Comparison of ENCODE assay signal across 11 mouse cellular contexts in the genomic region with DNA sequence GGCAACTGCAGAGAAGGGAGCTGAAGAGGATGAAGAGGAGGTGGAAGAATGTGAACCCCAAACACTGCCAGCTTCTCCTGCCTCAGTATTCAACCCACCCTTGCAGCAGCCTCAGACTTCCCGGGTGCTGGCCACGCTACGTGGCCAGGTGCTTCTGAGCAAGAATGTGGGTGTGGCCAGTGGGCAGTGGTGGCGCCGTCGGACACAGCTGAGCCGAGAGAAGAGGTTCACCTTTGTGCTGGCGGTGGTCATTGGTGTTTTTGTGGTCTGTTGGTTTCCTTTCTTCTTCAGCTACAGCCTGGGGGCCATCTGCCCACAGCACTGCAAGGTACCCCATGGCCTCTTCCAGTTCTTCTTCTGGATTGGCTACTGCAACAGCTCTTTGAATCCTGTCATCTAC. TPM values are rescaled to one million over a fixed set of nuclear protein-coding genes. Genes with fewer than 3 reads are reported as not detected.
DNase-seq lines count a peak whose midpoint lies in the region; ATAC-seq and TF ChIP-seq lines count a peak whose summit lies in the region.
"Had no signal": no experiment of that assay in that cellular context is flagged by ENCODE, and none has a peak within 500 bp of the region (broad histone marks: within the 10 kb centered on the region; RNA-seq: fewer than 3 reads in every experiment).

No protein-coding gene starts in this region.

- peak overlapping the region; percentile 45; the same call in 1 of the 2 replicates for H3K27ac ChIP-seq in hindbrain, embryonic 10.5 days
- no peak overlapping the region for H3K27ac ChIP-seq in hindbrain, embryonic 16.5 days (ENCODE audit: low read depth, low read length)
- H3K27ac ChIP-seq in intestine, postnatal 0 days (ENCODE audit: low read depth, low read length), result no peak overlapping the region
- H3K27ac ChIP-seq in neural tube, embryonic 13.5 days (replicated peaks), result no peak overlapping the region

- TF ChIP-seq CTCF in intestine, postnatal 0 days (IDR thresholded peaks at IDR 0.05; ENCODE audit: low read depth), result no peak

- peaks cover 25% of the 10 kb centered on the region for H3K4me1 ChIP-seq in hindbrain, embryonic 10.5 days (replicated peaks)
- peaks cover 16% of the 10 kb centered on the region for H3K4me1 ChIP-seq in hindbrain, embryonic 16.5 days (ENCODE audit: control insufficient read depth, insufficient read depth, low read depth, low read length)
- no peaks in the 10 kb centered on the region for H3K4me1 ChIP-seq in intestine, postnatal 0 days (replicated peaks; ENCODE audit: control insufficient read depth, insufficient read depth, low read length)
- H3K4me1 ChIP-seq in neural tube, embryonic 13.5 days (replicated peaks), result peaks cover 17% of the 10 kb centered on the region

- H3K36me3 ChIP-seq in hindbrain, embryonic 10.5 days, result no peaks in the 10 kb centered on the region
- H3K36me3 ChIP-seq in hindbrain, embryonic 16.5 days (ENCODE audit: control insufficient read depth, insufficient read depth, low read length), result no peaks in the 10 kb centered on the region
- H3K36me3 ChIP-seq in intestine, postnatal 0 days (ENCODE audit: control insufficient read depth, insufficient read depth), result no peaks in the 10 kb centered on the region
- no peaks in the 10 kb centered on the region for H3K36me3 ChIP-seq in neural tube, embryonic 13.5 days

- no peaks in the 10 kb centered on the region for H3K9me3 ChIP-seq in hindbrain, embryonic 10.5 days
- no peaks in the 10 kb centered on the region for H3K9me3 ChIP-seq in hindbrain, embryonic 16.5 days (ENCODE audit: control insufficient read depth, low read length)
- no peaks in the 10 kb centered on the region for H3K9me3 ChIP-seq in intestine, postnatal 0 days (ENCODE audit: control insufficient read depth)
- no peaks in the 10 kb centered on the region for H3K9me3 ChIP-seq in neural tube, embryonic 13.5 days

- intact Hi-C loops in left cerebral cortex, postnatal 36 days (cut with DNase I), result loop anchor here (5.0 kb wide), 1 partner anchor 193 kb away; no protein-coding TSS in a partner anchor

- ATAC-seq in hindbrain, embryonic 16.5 days, result no peak
- ATAC-seq in intestine, postnatal 0 days, result no peak
- no peak for ATAC-seq in neural tube, embryonic 13.5 days (ENCODE audit: low read depth)
- ATAC-seq: activated CD4-positive, CD25-positive, alpha-beta regulatory T cell, adult 4 months had no signal

- H3K4me2 ChIP-seq in hindbrain, embryonic 16.5 days (ENCODE audit: low read length), result no peak overlapping the region
- peak overlapping the region; percentile 73 for H3K4me2 ChIP-seq in intestine, postnatal 0 days (replicated peaks; ENCODE audit: low read depth)
- no peak overlapping the region for H3K4me2 ChIP-seq in neural tube, embryonic 13.5 days

- no peak for DNase-seq in hindbrain, embryonic 10.5 days (ENCODE audit: low spot score)
- DNase-seq in kidney, postnatal 25 days, result peak; percentile 72 to 88
- DNase-seq in gastrocnemius, postnatal 25 days, result no peak
- DNase-seq in left cerebral cortex, postnatal 36 days (ENCODE audit: low spot score in 2 of 2), result no peak
- DNase-seq: lung, adult 18-20 months had no signal

- H3K4me3 ChIP-seq in hindbrain, embryonic 10.5 days, result peak overlapping the region; percentile 50
- H3K4me3 ChIP-seq in hindbrain, embryonic 16.5 days (ENCODE audit: low read length), result no peak overlapping the region
- no peak overlapping the region for H3K4me3 ChIP-seq in intestine, postnatal 0 days (ENCODE audit: low read depth, low read length)
- 0 out of 2 replicates have a peak overlapping the region, but pooled peaks have one; percentile 42 for H3K4me3 ChIP-seq in neural tube, embryonic 13.5 days

- H3K9ac ChIP-seq in hindbrain, embryonic 16.5 days (ENCODE audit: low read depth, low read length), result no peak overlapping the region
- no peak overlapping the region for H3K9ac ChIP-seq in intestine, postnatal 0 days (ENCODE audit: low read depth, low read length)
- no peak overlapping the region for H3K9ac ChIP-seq in neural tube, embryonic 13.5 days

- WGBS in hindbrain, embryonic 10.5 days, result 20% methylated on average over 8 of the region's 8 CpGs
- 22% methylated on average over 7 of the region's 8 CpGs for WGBS in hindbrain, embryonic 16.5 days
- WGBS in intestine, postnatal 0 days, result 12% methylated on average over 8 of the region's 8 CpGs
- 17% methylated on average over 8 of the region's 8 CpGs for WGBS in neural tube, embryonic 13.5 days

- peaks cover 79% of the 10 kb centered on the region for H3K27me3 ChIP-seq in hindbrain, embryonic 10.5 days (ENCODE audit: insufficient read depth, poor library complexity, severe bottlenecking)
- peaks cover 50% of the 10 kb centered on the region for H3K27me3 ChIP-seq in hindbrain, embryonic 16.5 days (replicated peaks; ENCODE audit: control insufficient read depth, insufficient read depth, low read length)
- H3K27me3 ChIP-seq in intestine, postnatal 0 days (replicated peaks; ENCODE audit: control insufficient read depth, insufficient read depth, low read length), result peaks cover 50% of the 10 kb centered on the region
- H3K27me3 ChIP-seq in neural tube, embryonic 13.5 days, result peaks cover 85% of the 10 kb centered on the region

RNA-seq across cellular contexts. Expression of a gene that starts 1.4 kb away (rescaled TPM):
- 2.3 and 3.0 TPM in 2 replicates for polyA plus RNA-seq in hindbrain, embryonic 10.5 days (2016; fragmentation: Nextera tagmentation; extraction: Ambion mirVana)
- polyA plus RNA-seq in hindbrain, embryonic 16.5 days (2015; fragmentation: Nextera tagmentation; extraction: Ambion mirVana), result 0.72 and 0.90 TPM in 2 replicates
- polyA plus RNA-seq in intestine, postnatal 0 days (2015; fragmentation: Nextera tagmentation; extraction: Ambion mirVana), result 1.3 and 1.4 TPM in 2 replicates
- 0.32 and 0.45 TPM in 2 replicates for polyA plus RNA-seq in neural tube, embryonic 13.5 days (2015; fragmentation: Nextera tagmentation; extraction: Ambion mirVana)
- under 1 TPM; 0.64 to 0.67 TPM for total RNA-seq in gastrocnemius, postnatal 25 days (2021)
- total RNA-seq in left cerebral cortex, postnatal 36 days (2021), result under 1 TPM; 0.25 to 0.97 TPM
- polyA plus RNA-seq: activated CD4-positive, CD25-positive, alpha-beta regulatory T cell, adult 4 months had no signal

RNA-seq across cellular contexts. Expression of a gene that starts 26.0 kb away (rescaled TPM):
- not detected in 2 replicates for polyA plus RNA-seq in hindbrain, embryonic 10.5 days (2016; fragmentation: Nextera tagmentation; extraction: Ambion mirVana)
- polyA plus RNA-seq in hindbrain, embryonic 16.5 days (2015; fragmentation: Nextera tagmentation; extraction: Ambion mirVana), result not detected in 2 replicates
- not detected in 2 replicates for polyA plus RNA-seq in intestine, postnatal 0 days (2015; fragmentation: Nextera tagmentation; extraction: Ambion mirVana)
- polyA plus RNA-seq in neural tube, embryonic 13.5 days (2015; fragmentation: Nextera tagmentation; extraction: Ambion mirVana), result not detected in 2 replicates
- not detected for total RNA-seq in gastrocnemius, postnatal 25 days (2021)
- total RNA-seq in left cerebral cortex, postnatal 36 days (2021), result not detected
- total RNA-seq: gastrocnemius, adult 18-20 months had no signal
- polyA plus RNA-seq: large intestine, adult 2 months had no signal

RNA-seq across cellular contexts. Expression of a gene that starts 28.5 kb away (rescaled TPM):
- polyA plus RNA-seq in hindbrain, embryonic 10.5 days (2016; fragmentation: Nextera tagmentation; extraction: Ambion mirVana), result 5.2 and 5.7 TPM in 2 replicates
- polyA plus RNA-seq in hindbrain, embryonic 16.5 days (2015; fragmentation: Nextera tagmentation; extraction: Ambion mirVana), result 14.9 and 17.1 TPM in 2 replicates
- polyA plus RNA-seq in intestine, postnatal 0 days (2015; fragmentation: Nextera tagmentation; extraction: Ambion mirVana), result 3.7 and 4.4 TPM in 2 replicates
- polyA plus RNA-seq in neural tube, embryonic 13.5 days (2015; fragmentation: Nextera tagmentation; extraction: Ambion mirVana), result 7.5 and 9.1 TPM in 2 replicates
- 1 to 10 TPM in 1 of 2 experiments, under 1 TPM in 1; 0.91 to 1.1 TPM for total RNA-seq in gastrocnemius, postnatal 25 days (2021)
- total RNA-seq in left cerebral cortex, postnatal 36 days (2021), result 1 to 10 TPM; 1.6 to 2.5 TPM

Comparison
In these comparisons a context has a peak if more than half of its experiments do, and no peak if none do; other contexts are left out.
1. H3K4me3 ChIP-seq: peak in hindbrain, embryonic 10.5 days (single experiment) and neural tube, embryonic 13.5 days (single experiment); none in hindbrain, embryonic 16.5 days (single experiment) and intestine, postnatal 0 days (single experiment).
2. DNase-seq: peak in kidney, postnatal 25 days (2 of 2); none in hindbrain, embryonic 10.5 days (single experiment), gastrocnemius, postnatal 25 days (single experiment) and left cerebral cortex, postnatal 36 days (0 of 2).